Mouse (Mus musculus): ENCODE data around the gene Efna2. TPM values are rescaled to one million over a fixed set of nuclear protein-coding genes. Genes with fewer than 3 reads are reported as not detected.
"Not testable (repeated sequence)": the region's sequence is repeated elsewhere in the genome, so short reads cannot be mapped to it uniquely, and the experiment has no call there.

The Efna2 gene
- total RNA-seq, 2 experiments from 2014 or later, result 6.5 to 7.5 TPM

- DNase-seq (ENCODE audit: low spot score in 2 of 2), result no peak
These were observed 24.9 kb upstream of the Efna2 start for GRCm38 (mm10) chr10:80154384-80154783.

GRCm38 (mm10) chr10:80155277-80155676, 24.0 kb upstream of the Efna2 start:
- DNase-seq (ENCODE audit: low spot score in 2 of 2), result no peak

DNA sequence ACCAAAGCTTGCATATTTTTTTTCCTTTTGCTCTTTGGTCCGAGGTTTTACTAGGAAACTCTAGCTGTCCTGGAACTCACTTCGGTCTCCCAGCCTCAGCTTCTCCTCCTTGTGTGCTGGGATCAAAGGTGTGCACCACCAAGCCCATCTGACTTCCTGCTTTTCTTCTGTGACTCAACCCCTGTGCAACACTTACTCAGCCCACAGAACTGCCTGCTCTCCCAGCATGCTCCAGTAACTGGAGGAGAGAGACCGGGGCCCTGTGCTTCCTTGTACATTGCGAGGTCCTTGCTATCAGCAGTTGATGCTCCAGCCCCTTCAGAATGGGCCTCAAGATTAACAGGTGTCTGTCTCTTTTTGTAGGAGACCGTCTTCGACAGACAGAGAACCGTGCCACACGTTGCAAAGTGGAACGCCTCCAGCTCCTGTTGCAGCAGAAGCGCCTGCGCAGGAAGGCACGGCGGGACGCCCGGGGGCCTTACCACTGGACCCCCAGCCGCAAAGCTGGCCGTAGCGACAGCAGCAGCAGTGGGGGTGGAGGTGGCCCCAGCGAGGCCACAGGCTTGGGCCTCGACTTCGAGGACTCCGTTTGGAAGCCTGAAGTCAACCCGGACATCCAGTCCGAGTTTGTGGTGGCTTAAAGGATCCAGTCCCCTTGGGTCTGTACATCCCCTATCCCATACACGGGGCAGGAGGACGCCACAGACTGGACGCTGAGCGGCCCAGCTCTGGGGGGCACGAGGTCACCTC, 23.1 kb upstream of the Efna2 start:
- no peak for DNase-seq (ENCODE audit: low spot score in 2 of 2)

DNA sequence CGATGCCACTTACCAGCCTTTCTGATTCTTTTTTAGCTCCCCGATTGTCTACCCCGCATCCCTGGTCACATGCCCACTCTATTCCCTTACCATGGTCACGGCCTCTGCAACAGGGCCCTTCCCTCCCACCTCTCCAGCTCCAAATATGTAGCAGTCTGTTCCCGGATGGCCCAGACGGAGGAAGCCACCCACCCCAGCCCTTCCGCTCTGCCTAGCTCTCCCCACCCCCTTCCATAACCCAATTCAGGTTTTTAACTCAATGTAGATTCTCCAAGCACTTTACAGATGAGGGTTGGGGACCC, 22.6 kb upstream of the Efna2 start:
- DNase-seq (ENCODE audit: low spot score in 2 of 2), result no peak

DNA sequence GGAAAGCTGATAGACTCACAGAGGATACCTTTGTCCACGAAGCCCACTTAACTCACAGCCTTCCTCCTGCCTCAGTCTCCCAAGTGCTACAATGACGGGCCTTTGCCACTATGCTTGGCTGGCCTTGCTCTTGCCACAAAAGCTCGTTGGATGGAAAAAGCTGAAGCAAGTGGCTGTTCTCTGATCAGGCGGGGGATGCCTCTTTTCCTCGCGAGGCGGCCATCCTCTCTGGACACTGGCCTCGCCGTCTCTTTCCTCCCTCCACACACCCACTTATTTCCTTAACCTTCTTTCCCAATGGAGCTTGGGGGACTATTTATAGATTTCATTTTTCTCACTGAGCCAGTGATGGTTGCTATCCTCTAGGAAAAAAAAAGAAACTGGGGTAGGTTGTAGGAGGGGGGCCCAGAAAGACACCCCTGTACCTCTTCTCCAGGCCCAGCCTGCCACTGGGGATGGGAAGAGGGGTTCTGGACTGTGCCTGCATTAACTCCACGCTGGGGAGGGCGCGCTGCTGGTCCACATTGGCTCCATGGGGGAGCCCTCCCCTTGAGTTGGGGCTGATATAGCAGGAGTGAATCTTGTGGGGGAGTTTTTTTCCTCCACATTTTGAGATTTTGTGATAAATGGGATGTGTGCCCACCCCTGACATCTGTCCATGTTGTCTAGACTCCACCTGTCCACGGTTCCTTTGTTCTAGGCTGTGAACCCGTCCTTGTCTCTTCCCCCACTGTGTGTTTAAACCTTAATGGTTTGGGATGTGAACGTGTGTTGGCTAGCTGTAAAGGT, 21.9 kb upstream of the Efna2 start:
- DNase-seq (ENCODE audit: low spot score in 2 of 2), result no peak

DNA sequence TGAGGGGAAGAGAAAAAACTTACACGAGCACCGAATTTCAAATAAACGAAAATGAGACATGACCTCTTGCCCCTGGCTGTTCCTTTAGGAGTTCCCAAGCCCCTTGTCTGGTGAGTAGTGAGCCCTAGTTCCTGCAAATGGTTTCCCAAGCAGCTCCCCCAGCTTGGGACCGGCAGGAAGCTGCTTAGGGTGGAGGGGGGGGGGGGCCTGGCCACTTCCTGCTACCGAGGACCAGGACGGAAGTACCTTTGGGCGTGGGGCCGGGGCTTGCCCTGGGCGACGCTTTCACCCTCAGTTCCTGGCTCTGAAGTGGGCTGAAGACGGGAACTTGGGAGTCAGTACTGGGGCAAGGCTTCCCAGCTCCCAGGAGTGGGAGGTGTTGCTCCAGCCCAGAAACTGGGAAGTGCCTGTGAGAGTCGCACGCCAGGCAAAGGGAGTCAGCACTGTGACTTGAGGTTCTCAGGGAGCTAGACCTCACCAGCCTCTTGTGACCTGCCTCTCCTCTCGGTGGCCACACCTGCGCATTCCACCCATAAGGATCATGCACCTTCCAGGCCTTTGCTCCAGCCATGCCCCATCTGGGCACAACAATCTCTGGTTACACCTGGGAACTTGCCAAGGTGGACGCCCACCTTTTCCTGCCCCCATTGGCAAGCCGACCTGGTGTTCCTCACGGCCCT, 20.8 kb upstream of the Efna2 start:
- no peak for DNase-seq (ENCODE audit: low spot score in 2 of 2)

DNA sequence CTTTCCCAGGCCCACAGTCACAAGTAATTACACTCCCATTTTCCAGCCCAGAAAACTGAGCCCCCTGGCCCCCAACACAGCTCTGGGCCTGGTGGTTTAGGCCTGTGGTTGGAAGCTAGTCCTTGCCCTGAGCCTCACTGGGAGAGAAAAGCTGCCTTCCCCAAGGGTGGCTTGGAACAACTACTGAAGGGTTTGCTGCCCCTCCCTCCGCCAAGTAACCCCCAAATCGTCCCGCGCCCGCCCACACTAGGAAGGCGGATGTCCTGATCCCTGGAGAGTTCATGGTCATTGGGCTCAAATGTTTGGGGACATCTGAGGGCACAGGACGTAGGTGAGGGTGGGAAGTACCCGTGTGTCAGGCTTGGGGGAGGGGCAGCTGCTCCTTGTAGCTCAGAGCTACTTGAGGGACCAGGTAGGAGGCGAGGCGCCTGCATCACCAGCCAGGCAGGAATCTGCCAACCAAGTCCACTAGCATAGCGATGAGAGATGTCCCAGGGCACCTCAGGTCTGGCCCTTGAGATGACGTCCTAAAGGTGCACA, 20.2 kb upstream of the Efna2 start:
- no peak for DNase-seq (ENCODE audit: low spot score in 2 of 2)

DNA sequence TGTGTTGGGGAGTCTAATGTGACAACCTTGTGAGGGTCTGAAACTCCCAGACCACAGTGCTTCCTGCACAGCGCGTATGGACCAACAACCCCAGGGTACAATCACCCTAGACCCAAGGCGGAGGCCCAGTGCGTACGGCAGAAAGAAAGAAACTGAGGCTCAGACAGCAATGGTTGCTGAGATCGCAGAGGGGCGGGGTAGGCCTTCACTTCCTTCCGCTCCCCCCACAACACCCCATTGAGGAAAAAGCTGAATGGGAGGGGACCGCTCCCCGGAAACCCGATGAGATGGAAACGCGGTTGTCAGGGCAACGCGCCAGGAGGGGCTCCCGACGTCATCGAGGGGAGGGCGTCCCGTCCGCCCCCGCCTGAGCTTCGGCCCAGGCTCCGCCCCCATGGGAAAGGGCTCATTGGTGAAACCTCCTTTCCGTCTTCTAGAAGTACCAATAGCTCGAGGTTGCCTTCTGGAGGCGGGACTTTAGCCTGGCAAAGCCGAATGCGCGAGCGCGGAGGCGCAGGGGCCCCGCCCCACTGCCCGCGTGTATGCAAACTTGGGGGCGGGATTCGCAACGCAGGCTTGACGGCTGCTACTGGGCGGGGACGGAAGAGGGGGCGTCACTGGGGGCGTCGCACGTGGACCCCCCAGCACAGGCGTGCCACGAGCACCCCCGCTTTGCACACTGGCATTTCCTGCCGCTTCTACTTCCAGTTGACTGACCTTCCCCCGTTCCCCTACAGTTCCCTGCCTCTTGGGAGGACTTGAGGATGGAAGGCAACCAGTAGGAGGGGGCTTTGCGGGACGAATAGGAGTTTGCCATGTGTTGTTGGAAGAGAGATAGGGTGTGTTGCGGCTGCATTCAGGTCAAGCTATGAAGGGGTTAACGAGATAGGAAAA, 19.5 kb upstream of the Efna2 start:
- DNase-seq (ENCODE audit: low spot score in 2 of 2), result peak; percentile 96

DNA sequence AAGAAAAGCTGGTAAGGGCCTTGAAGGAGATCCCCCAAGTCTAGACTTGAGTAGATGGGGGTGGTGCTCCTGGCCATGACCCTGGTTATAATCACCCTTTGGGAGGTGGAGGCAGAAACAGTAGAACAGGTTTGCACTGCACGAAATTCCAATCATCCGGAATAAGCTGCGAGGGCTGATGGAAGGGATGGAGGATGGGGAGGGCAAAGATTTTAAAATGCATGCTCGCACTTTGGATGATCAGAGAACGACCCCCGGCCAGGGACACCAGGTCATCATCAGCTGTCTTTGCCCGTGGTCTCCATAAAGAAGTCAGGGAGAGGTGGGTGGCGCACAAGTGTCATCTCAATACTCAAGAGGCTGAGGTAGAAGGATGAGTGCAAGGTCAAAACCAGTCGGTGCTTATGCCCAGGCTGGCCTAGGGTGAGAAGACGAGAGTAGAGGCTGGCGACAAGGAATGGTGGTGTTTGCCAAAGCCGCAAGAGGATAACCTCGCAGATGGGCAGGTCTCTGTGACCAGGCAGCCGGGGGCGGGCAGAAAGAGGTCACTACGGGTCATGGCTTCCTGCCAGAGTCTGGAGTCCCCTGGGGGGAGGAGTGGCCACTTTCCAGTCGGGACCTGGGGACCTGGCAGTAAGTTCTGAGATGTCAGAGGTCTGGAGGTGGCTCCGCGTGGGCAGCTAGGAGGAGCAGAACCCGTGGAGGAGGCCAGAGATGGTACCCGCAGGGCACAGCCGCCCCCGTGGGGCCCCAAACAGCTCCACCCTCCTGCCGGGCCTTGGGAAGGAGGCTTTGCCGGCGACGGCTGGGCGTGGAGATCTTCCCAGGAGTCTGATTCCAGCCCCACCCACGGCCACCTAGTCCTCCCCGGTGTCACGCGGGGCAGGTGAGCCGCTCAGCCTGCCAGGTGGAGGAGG, 18.6 kb upstream of the Efna2 start:
- peak in 1 of 2 experiments; percentile 81 for DNase-seq (ENCODE audit: low spot score in 2 of 2)

- no peak for DNase-seq (ENCODE audit: low spot score in 2 of 2)
These were observed 17.6 kb upstream of the Efna2 start for GRCm38 (mm10) chr10:80161522-80162242.

DNA sequence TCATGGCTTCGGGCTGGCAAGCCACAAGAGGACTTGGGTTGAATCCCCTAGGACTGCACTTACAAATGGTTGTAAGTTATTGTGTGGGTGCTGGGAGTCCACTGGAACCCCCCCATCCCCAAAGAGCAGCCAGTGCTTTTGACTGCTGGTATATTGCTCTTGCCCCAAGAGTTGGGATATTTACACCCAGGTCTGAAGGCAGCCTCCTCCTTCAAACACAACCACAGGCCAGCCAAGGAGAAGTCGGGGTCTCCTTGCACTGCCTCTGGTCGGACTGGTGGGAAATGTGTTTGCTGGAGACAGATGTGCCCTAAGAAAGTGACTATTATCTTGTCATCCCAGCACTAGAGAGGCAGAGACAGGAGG, 17.1 kb upstream of the Efna2 start:
- DNase-seq (ENCODE audit: low spot score in 2 of 2), result no peak

DNA sequence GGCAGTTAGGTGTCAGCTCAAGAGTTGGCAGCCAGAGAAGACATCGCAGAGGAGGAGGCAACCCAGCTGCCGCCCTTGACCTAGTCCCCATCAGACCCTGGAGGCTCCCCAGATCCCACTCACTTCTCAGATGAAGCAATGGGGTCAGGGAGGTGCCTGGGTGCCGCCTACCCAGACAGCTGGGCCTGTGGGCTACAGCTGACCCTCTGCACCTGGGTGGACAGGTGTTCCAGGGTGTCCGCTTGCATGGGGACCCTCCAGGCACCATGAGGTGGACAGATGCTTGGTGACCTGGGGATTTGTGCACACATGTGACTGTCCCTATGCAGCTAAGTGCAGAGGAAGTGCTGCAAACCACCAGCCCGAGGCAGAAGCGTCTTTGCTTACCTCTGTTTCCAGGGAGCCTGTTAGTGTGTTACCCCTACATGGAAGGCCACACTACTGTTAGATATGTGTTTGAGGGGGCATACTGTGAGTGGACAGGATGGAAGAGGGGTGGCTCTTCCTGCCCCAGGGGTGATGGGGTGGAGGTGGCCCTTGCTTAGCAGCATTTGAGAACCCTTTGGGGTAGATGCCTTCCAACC, 16.5 kb upstream of the Efna2 start:
- DNase-seq (ENCODE audit: low spot score in 2 of 2), result no peak

GRCm38 (mm10) chr10:80163721-80164120, 15.6 kb upstream of the Efna2 start:
- no peak for DNase-seq (ENCODE audit: low spot score in 2 of 2)

DNA sequence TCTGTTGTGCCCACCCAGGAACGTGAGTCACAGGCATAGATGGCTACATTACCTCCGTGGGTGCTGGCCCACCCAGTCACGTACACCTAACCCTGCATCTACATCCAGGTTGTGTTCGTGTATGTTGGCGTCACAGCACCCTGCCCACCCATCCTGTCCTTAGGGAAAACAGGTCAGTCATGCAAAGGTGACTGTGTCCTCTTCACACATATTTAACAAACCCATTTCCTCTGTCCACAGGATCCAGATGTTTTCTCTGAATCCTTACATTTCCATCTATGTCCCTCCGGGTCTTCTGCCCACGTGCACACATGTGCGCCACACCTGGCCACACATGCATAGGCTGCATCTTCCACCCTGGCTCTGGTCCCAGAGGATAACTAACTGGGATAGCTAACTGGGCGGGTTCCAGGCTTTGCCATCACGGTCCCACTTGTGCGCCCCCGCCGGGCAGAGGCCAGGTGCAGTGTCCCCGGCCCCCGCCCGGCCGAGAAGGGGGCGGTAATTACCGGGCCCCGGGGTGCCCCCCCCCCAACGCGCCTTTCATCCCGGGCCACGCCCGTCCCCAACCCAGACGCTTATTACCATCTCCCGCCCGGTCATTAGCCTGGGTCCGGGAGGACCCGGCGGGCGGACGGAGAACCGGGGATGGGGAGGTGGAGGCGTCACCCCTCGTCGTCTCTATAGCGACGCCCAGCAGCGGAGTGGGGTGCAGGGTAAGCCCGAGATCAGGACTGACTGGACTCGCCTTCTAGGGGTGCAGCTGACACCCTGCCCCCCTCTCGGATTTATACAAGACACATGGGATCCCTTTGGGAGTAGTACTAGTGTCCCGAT, 14.9 kb upstream of the Efna2 start:
- DNase-seq (ENCODE audit: low spot score in 2 of 2), result no peak

GRCm38 (mm10) chr10:80164998-80165344, 14.3 kb upstream of the Efna2 start:
- DNase-seq (ENCODE audit: low spot score in 2 of 2), result peak; percentile 86 to 94

DNA sequence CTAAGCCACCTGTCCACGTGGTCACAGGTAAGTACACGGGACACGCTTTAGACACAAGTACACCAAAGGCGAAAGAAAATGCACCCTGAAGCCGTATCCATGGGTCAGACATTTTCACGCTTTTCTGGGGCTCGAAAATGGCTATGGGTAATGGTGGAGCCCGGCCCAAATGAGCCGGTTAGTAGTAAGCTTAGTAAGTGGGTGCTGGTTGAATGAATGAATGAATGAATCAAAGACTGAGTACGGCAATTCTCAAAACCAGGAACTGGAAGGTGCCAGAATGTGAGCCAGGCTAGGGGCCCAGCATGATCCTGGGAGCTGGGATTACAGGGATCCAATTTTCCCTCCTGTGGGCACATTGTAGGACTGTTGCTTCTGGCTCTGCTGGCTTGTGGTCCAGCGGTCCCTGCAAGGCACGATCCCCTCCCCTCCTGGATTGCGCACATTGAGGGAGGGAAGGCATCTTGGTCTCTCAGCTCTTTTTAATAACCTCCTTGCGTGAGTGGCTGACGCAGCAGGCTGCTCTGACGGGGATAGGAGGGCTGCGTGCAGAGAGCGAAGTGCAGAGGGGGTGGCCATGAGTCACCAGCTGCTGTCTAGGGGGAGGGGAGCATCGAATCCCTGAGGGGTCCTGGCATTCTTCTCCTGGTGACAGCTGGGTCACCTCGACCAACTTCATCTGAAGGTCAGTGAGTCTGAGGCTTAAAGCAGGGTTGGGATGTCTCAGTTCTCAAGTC, 13.7 kb upstream of the Efna2 start, which contains the start of gene Cirbp:
Gene Cirbp, plus strand, starts transcription at position 594 of the 737 bp plus-strand sequence.
- DNase-seq (ENCODE audit: low spot score in 2 of 2), result no peak

DNA sequence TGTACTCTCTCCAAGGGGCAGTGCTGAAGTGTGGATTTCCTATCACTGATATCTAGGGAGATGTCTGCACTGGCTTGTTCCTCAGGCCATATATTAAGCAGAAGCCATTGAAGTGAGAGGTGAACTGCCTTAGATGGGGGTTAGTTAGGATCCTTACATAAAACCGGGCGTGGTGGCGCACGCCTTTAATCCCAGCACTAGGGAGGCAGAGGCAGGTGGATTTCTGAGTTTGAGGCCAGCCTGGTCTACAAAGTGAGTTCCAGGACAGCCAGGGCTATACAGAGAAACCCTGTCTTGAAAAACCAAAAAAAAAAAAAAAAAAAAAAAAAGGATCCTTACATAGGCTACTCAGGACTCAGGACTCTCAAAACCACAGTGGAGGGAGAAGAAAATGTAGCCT, 13.1 kb upstream of the Efna2 start:
- not testable (repeated sequence) for DNase-seq (ENCODE audit: low spot score in 2 of 2)

All from adrenal gland, postnatal 4 days (tissue).